Mouse (Mus musculus) thymus, adult 2 months (tissue): ENCODE measurements at regions not wholly inside any gene's neighbourhood (a gene's known extent, or its start where the extent isn't known, plus 50 kb on each side); places are given as distances from the start of the nearest gene placed in this dataset.

Experiments
- CTCF ChIP-seq: fragments of 200-500 bp; IDR thresholded peaks from 2 replicates; pipeline ENCODE4 v1.5.1; 2012; ENCODE audit warnings: mild to moderate bottlenecking, control low read depth, low read length, moderate library complexity, borderline replicate concordance; ENCODE audit not compliant: control insufficient read depth, poor library complexity, insufficient read depth; ENCODE audit errors: extremely low read depth
- POLR2A ChIP-seq: fragments of 200-500 bp; IDR thresholded peaks from 2 replicates; pipeline ENCODE4 v1.6.1; 2012; ENCODE audit warnings: mild to moderate bottlenecking, low read length, control low read depth, moderate library complexity; ENCODE audit not compliant: control insufficient read depth, poor library complexity, insufficient read depth; ENCODE audit errors: extremely low read depth

DNA sequence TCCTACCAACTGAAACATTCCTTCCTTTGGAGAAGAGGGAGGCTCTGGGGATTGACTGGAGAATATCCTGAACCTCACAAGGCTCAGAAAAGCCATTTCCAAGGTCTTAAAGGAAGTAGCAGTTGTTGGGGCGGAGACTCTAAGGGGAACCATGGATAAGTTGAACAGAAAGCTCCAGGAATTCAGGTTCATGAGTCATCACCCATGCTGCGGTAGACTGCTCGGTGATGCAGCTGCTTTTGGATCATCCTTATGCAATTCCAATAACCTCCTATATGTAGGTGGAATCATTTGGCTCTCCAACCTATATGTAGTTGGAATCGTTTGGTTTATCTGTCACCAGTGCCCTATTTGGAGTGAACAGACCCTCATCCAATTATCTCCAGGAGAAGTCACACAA lies 137.6 kb downstream of the Insig2 start:
- TF ChIP-seq POLR2A (no peak), CTCF (no peak)
